Mouse (Mus musculus): ENCODE measurements around the gene Jtb. TPM values are rescaled to one million over a fixed set of nuclear protein-coding genes. Genes with fewer than 3 reads are reported as not detected.
"Not testable (repeated sequence)": the region's sequence is repeated elsewhere in the genome, so short reads cannot be mapped to it uniquely, and the experiment has no call there.

Jtb gene
- polyA plus RNA-seq, 1 experiment from 2014 or later, result 154 TPM

DNA sequence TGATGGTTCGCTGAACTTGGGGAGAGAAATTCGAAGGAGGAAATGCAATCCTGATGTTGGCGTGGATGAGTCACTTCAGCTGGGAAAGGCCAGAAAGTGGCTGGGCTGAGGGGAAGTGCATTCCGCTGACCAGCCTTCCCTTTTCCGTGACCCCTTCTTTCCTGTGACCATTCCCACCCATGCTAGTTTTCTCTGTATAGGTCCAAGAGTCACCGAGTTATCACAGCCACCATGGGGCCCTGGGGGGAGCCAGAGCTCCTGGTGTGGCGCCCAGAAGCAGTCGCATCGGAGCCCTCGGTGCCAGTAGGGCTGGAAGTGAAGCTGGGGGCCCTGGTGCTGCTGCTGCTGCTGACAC is 17.3 kb downstream of the Jtb start:
- no peaks in the 10 kb centered on the region for H3K27me3 ChIP-seq (replicated peaks; ENCODE audit: insufficient read depth, low read length)
- H3K4me3 ChIP-seq (ENCODE audit: low read depth, low read length), result peak overlapping the region; percentile 58
- 0% methylated on average over 10 of the region's 10 CpGs for WGBS
- no peaks in the 10 kb centered on the region for H3K9me3 ChIP-seq (ENCODE audit: low read length)
- peak overlapping the region; percentile 65 for H3K9ac ChIP-seq (replicated peaks; ENCODE audit: low read depth)
- TF ChIP-seq EP300 (IDR thresholded peaks at IDR 0.05) (no peak), CTCF (IDR thresholded peaks at IDR 0.05) (no peak)
- ATAC-seq, result peak; percentile 42
- DNase-seq (ENCODE audit: low spot score), result peak; percentile 87
- H3K27ac ChIP-seq (ENCODE audit: low read length), result peak overlapping the region; percentile 92
- H3K36me3 ChIP-seq (ENCODE audit: insufficient read depth, low read length), result no peaks in the 10 kb centered on the region
- peaks cover 4% of the 10 kb centered on the region; the same call in 1 of the 2 replicates for H3K4me1 ChIP-seq (ENCODE audit: insufficient read depth, low read depth, low read length)
- H3K4me2 ChIP-seq (replicated peaks; ENCODE audit: low read depth, low read length), result peak overlapping the region; percentile 79

DNA sequence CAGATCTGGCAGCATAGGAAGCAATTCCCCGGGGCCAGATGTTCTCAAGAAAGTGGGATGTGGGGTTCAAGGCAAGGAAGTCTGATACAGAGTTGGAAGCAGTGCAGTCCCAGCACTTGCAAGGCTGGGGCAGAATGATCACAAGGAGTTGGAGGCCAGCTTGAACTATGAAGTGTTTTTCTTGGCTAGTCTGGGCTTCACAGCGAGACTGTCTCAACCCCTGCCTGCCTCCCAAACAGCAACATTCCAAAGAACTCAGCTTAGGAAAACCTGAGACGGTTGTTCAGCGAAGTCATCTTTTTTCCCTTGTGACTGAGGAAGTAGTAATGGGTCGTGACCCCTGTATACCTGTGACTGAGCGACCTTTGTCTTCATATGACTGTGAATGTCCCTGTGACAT is 19.4 kb downstream of the Jtb start:
- H3K27ac ChIP-seq (ENCODE audit: low read length), result no peak overlapping the region

DNA sequence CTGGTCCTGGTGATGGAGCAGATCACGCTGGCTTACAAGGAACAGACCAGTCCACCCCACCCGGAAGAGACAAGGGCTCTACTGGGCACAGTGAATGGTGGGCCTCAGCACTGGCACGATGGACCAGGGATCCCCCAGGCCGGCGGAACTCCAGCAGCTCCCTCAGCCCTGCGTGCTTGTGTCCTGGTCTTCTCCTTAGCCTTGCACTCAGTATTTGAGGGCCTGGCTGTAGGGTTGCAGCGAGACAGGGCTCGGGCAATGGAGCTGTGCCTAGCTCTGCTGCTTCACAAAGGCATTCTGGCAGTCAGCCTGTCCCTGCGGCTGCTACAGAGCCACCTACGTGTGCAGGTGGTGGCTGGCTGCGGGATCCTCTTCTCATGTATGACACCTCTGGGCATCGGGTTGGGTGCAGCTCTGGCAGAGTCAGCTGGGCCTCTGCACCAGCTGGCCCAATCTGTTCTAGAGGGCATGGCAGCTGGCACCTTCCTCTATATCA is 20.4 kb downstream of the Jtb start:
- 97% methylated on average over 8 of the region's 12 CpGs for WGBS
- H3K9me3 ChIP-seq (ENCODE audit: low read length); H3K4me2 ChIP-seq (replicated peaks; ENCODE audit: low read depth, low read length); ATAC-seq; DNase-seq (ENCODE audit: low spot score); H3K27me3 ChIP-seq (replicated peaks; ENCODE audit: insufficient read depth, low read length); H3K36me3 ChIP-seq (ENCODE audit: insufficient read depth, low read length); H3K27ac ChIP-seq (ENCODE audit: low read length); H3K4me3 ChIP-seq (ENCODE audit: low read depth, low read length); H3K9ac ChIP-seq (replicated peaks; ENCODE audit: low read depth): not testable (repeated sequence)
- peaks cover 11% of the 10 kb centered on the region; the same call in 1 of the 2 replicates for H3K4me1 ChIP-seq (ENCODE audit: insufficient read depth, low read depth, low read length)

More for the DNA sequence above, 19.4 kb downstream of the Jtb start:
- no peaks in the 10 kb centered on the region for H3K36me3 ChIP-seq (ENCODE audit: insufficient read depth, low read length)
- H3K4me2 ChIP-seq (replicated peaks; ENCODE audit: low read depth, low read length), result no peak overlapping the region
- WGBS, result 76% methylated on average over 6 of the region's 6 CpGs
- no peak for DNase-seq (ENCODE audit: low spot score)
- no peak overlapping the region for H3K4me3 ChIP-seq (ENCODE audit: low read depth, low read length)
- TF ChIP-seq EP300 (IDR thresholded peaks at IDR 0.05) (no peak), CTCF (IDR thresholded peaks at IDR 0.05) (no peak)
- no peak for ATAC-seq
- no peak overlapping the region for H3K9ac ChIP-seq (replicated peaks; ENCODE audit: low read depth)
- H3K27me3 ChIP-seq (replicated peaks; ENCODE audit: insufficient read depth, low read length), result no peaks in the 10 kb centered on the region
- no peaks in the 10 kb centered on the region for H3K9me3 ChIP-seq (ENCODE audit: low read length)
- H3K4me1 ChIP-seq (ENCODE audit: insufficient read depth, low read depth, low read length), result peaks cover 11% of the 10 kb centered on the region; the same call in 1 of the 2 replicates

DNA sequence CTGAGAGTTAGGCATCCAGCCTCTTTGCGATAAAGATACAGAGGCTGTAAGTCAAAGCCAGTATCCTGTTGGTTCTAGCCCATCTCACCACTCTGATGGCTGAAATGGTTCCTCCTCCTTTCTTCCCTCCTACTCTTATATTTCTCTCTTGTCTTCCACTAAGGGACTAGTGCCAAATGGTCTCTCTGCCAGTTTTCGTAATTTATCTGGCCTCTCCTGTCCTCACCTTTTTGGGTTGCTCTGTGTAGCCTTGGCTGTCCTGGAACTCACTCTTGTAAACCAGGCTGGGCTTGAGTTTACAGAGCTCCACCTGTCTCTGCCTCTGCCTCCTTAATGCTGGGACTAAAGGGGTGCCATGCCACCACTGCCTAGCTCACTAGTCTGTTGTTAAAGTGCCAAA is 21.3 kb downstream of the Jtb start:
- WGBS, result 84% methylated on average over 2 of the region's 2 CpGs
- not testable (repeated sequence) for H3K36me3 ChIP-seq (ENCODE audit: insufficient read depth, low read length); H3K27me3 ChIP-seq (replicated peaks; ENCODE audit: insufficient read depth, low read length); H3K27ac ChIP-seq (ENCODE audit: low read length); ATAC-seq; H3K9me3 ChIP-seq (ENCODE audit: low read length); H3K9ac ChIP-seq (replicated peaks; ENCODE audit: low read depth); H3K4me3 ChIP-seq (ENCODE audit: low read depth, low read length); H3K4me2 ChIP-seq (replicated peaks; ENCODE audit: low read depth, low read length); DNase-seq (ENCODE audit: low spot score)
- peaks cover 11% of the 10 kb centered on the region; the same call in 1 of the 2 replicates for H3K4me1 ChIP-seq (ENCODE audit: insufficient read depth, low read depth, low read length)

DNA sequence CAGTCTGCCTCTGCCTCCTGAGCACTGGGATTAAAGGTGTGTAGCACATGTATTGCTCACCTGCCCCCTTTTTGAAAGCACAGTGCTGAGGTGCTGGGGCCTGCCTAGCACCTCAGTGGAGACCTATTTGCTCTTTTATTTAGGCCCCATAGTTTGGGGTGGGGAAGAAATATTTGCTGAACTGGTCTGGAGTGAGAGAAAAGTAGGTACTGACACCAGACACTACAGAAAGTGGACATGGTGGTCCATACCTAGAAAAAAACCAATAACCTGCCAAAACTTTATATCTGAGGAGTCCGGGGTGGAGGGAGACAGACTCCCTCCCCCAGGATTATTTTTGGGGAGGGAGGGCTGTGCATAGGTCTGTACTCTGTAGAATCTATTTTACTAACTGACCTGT is 21.8 kb downstream of the Jtb start:
- H3K27ac ChIP-seq (ENCODE audit: low read length); H3K4me3 ChIP-seq (ENCODE audit: low read depth, low read length); H3K9ac ChIP-seq (replicated peaks; ENCODE audit: low read depth); DNase-seq (ENCODE audit: low spot score); H3K27me3 ChIP-seq (replicated peaks; ENCODE audit: insufficient read depth, low read length); H3K4me2 ChIP-seq (replicated peaks; ENCODE audit: low read depth, low read length); H3K36me3 ChIP-seq (ENCODE audit: insufficient read depth, low read length); ATAC-seq; H3K9me3 ChIP-seq (ENCODE audit: low read length): not testable (repeated sequence)
- H3K4me1 ChIP-seq (ENCODE audit: insufficient read depth, low read depth, low read length), result peaks cover 11% of the 10 kb centered on the region; the same call in 1 of the 2 replicates
- WGBS, result 88% methylated on average over 1 of the region's 1 CpGs

DNA sequence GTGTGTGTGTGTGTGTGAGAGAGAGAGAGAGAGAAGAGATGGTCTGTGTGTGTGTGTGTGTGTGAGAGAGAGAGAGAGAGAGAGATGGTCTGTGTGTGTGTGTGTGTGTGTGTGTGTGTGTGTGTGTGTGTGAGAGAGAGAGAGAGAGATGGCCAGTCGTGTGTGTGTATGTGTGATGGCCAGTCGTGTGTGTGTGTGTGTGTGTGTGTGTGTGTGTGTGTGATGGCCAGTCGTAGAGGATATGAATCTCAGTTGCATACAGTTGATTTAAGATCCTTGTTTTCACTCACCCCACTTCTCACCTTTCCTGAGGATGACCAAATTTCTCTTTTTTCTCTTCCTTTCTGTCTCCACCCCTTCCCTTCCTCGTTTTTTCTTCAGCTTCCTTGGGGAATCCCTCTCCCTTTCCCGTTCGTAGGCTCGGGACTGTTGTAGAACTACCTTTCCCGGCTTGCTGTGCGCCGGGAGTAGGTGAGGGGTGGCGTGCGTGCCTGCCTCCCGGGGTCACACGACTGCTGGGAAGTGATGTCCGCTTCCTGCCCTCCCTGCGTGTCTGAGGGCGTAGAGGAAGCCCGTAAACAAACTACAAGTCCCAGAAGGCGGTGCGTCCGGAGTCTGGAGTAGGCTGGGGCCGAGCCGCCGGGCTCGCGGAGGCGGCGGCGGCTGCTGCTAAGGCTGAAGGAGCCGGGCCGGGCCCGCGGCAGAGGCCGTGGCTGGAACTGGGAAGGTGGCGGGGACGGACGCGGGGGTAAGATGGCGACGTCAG is 22.4 kb downstream of the Jtb start, which contains the start of gene Crtc2:
TSS of gene Crtc2 (plus strand) at position 511 of the 766 bp plus-strand sequence.
- Histone ChIP-seq H3K4me2 (replicated peaks; ENCODE audit: low read depth, low read length) (peak within 1 kb of the TSS; percentile 72), H3K4me1 (ENCODE audit: insufficient read depth, low read depth, low read length) (peaks cover 11% of the 10 kb centered on the region; the same call in 1 of the 2 replicates), H3K27me3 (replicated peaks; ENCODE audit: insufficient read depth, low read length) (no peaks in the 10 kb centered on the region), H3K4me3 (ENCODE audit: low read depth, low read length) (peak within 1 kb of the TSS; percentile 81), H3K36me3 (ENCODE audit: insufficient read depth, low read length) (peaks cover 4% of the 10 kb centered on the region; the same call in 1 of the 2 replicates), H3K9me3 (ENCODE audit: low read length) (no peaks in the 10 kb centered on the region), H3K9ac (replicated peaks; ENCODE audit: low read depth) (peak within 1 kb of the TSS; percentile 91), H3K27ac (ENCODE audit: low read length) (peak within 1 kb of the TSS; percentile 90)
- peak; percentile 99 for ATAC-seq
- under 1% methylated on average over 38 of the region's 40 CpGs for WGBS
- DNase-seq (ENCODE audit: low spot score), result peak; percentile 99
- TF ChIP-seq CTCF (IDR thresholded peaks at IDR 0.05) (no peak), EP300 (IDR thresholded peaks at IDR 0.05) (no peak)
